Mouse (Mus musculus) CH12.LX (cell line): Measurements from ENCODE around the gene Cyp4f16. TPM values are rescaled to one million over a fixed set of nuclear protein-coding genes. Genes with fewer than 3 reads are reported as not detected.
"Not testable (repeated sequence)": the region's sequence is repeated elsewhere in the genome, so short reads cannot be mapped to it uniquely, and the experiment has no call there.

Source experiments
- DNase-seq: peaks from one replicate; pipeline ENCODE4 v3.0.0-alpha.2; 2013; ENCODE audit errors: extremely low read depth
- H3K27ac ChIP-seq: 2 replicates; pipeline ENCODE4 v1.5.1; 2012; ENCODE audit warnings: low read depth, mild to moderate bottlenecking, control low read depth, moderate library complexity; ENCODE audit not compliant: insufficient read depth
- H3K27me3 ChIP-seq: replicated peaks from 2 replicates; pipeline ENCODE3; 2012; ENCODE audit warnings: inconsistent platforms
- H3K36me3 ChIP-seq, 2 experiments: replicated peaks in 1 of 2; 2 replicates each; pipeline versions ENCODE3 to v1.6.1; 2012; ENCODE audit warnings: inconsistent platforms in 1 of 2, low read length in 1 of 2, mild to moderate bottlenecking in 1 of 2, mixed read lengths in 1 of 2, moderate library complexity in 1 of 2; ENCODE audit not compliant: control insufficient read depth in 1 of 2, insufficient read depth in 1 of 2
- H3K4me1 ChIP-seq, 2 experiments: 2 replicates each; pipeline ENCODE4 v1.6.1; 2012; ENCODE audit warnings: inconsistent platforms in 1 of 2, moderate library complexity in 1 of 2; ENCODE audit not compliant: insufficient read depth in 2 of 2, control insufficient read depth in 1 of 2
- H3K4me2 ChIP-seq: 2 replicates; pipeline ENCODE4 v1.6.1; 2012; ENCODE audit warnings: low read depth, mild to moderate bottlenecking, control low read depth; ENCODE audit not compliant: poor library complexity, insufficient read depth, severe bottlenecking
- H3K4me3 ChIP-seq, 3 experiments: fragments of 150-350 bp in 1 of 3; sonication (generic) in 1 of 3; replicated peaks in 1 of 3; 2 replicates each; pipeline versions ENCODE3 to v1.5.1; 2011 to 2012; ENCODE audit warnings: low read depth in 2 of 3, low read length in 2 of 3, mild to moderate bottlenecking in 2 of 3, moderate library complexity in 2 of 3, control low read depth in 1 of 3, improper control_type of control experiment in 1 of 3, inconsistent platforms in 1 of 3, mixed read lengths in 1 of 3; ENCODE audit not compliant: poor library complexity in 1 of 3
- H3K79me2 ChIP-seq: replicated peaks from 2 replicates; pipeline ENCODE4 v1.6.1; 2012; ENCODE audit warnings: mild to moderate bottlenecking, moderate library complexity; ENCODE audit not compliant: control insufficient read depth, poor library complexity, insufficient read depth, severe bottlenecking; ENCODE audit errors: extremely low read depth
- H3K9ac ChIP-seq: 2 replicates; pipeline ENCODE4 v1.6.1; 2012; ENCODE audit warnings: low read depth, mild to moderate bottlenecking, control low read depth, moderate library complexity; ENCODE audit not compliant: insufficient read depth
- H3K9me3 ChIP-seq: replicated peaks from 2 replicates; pipeline ENCODE3; 2012; ENCODE audit warnings: low read length, inconsistent platforms, mixed read lengths
- CTCF ChIP-seq, 2 experiments: IDR thresholded peaks in 1 of 2; conservative IDR thresholded peaks in 1 of 2; 2 replicates each; pipeline ENCODE4 v1.5.1; 2011 to 2012; ENCODE audit warnings: low read depth in 2 of 2, low read length in 2 of 2, improper control_type of control experiment in 1 of 2, inconsistent platforms in 1 of 2, mild to moderate bottlenecking in 1 of 2, moderate library complexity in 1 of 2
- E2F4 ChIP-seq: IDR thresholded peaks from 2 replicates; pipeline ENCODE4 v1.6.1; 2011; ENCODE audit warnings: low read depth, low read length, improper control_type of control experiment; ENCODE audit not compliant: insufficient replicate concordance
- ELF1 ChIP-seq: IDR thresholded peaks from 2 replicates; pipeline ENCODE4 v1.6.1; 2014; ENCODE audit warnings: low read depth, mild to moderate bottlenecking, inconsistent platforms, low read length, improper control_type of control experiment
- GABPA ChIP-seq: IDR thresholded peaks from 2 replicates; pipeline ENCODE4 v1.6.1; 2012; ENCODE audit warnings: low read depth, low read length, improper control_type of control experiment, inconsistent platforms; ENCODE audit not compliant: insufficient replicate concordance
- HCFC1 ChIP-seq: IDR thresholded peaks from 2 replicates; pipeline ENCODE4 v1.6.1; 2012; ENCODE audit warnings: low read depth, mild to moderate bottlenecking, inconsistent platforms, low read length, improper control_type of control experiment
- IRF4 ChIP-seq: IDR thresholded peaks from 2 replicates; pipeline ENCODE4 v1.6.1; 2014; ENCODE audit warnings: low read depth, mild to moderate bottlenecking, inconsistent platforms, low read length, improper control_type of control experiment
- MAZ ChIP-seq: IDR thresholded peaks from 2 replicates; pipeline ENCODE4 v1.6.1; 2012; ENCODE audit warnings: low read depth, mild to moderate bottlenecking, inconsistent platforms, low read length, improper control_type of control experiment, moderate library complexity
- MXI1 ChIP-seq: IDR thresholded peaks from 2 replicates; pipeline ENCODE4 v1.6.1; 2011; ENCODE audit warnings: mild to moderate bottlenecking, low read depth, low read length, improper control_type of control experiment
- NELFE ChIP-seq: IDR thresholded peaks from 2 replicates; pipeline ENCODE4 v1.6.1; 2011; ENCODE audit warnings: low read depth, low read length, improper control_type of control experiment
- NRF1 ChIP-seq: IDR thresholded peaks from 2 replicates; pipeline ENCODE4 v1.6.1; 2014; ENCODE audit warnings: low read depth, mild to moderate bottlenecking, inconsistent platforms, low read length, improper control_type of control experiment, moderate library complexity
- POLR2A ChIP-seq: IDR thresholded peaks from 2 replicates; pipeline ENCODE4 v1.6.1; 2011; ENCODE audit warnings: low read depth, mild to moderate bottlenecking, improper control_type of control experiment, low read length
- RCOR1 ChIP-seq: conservative IDR thresholded peaks from 2 replicates; pipeline ENCODE4 v1.6.1; 2012; ENCODE audit warnings: low read depth, mild to moderate bottlenecking, inconsistent platforms, low read length, improper control_type of control experiment
- TBP ChIP-seq: conservative IDR thresholded peaks from 2 replicates; pipeline ENCODE4 v1.6.1; 2011; ENCODE audit warnings: low read depth, low read length, improper control_type of control experiment
- TCF12 ChIP-seq: IDR thresholded peaks from 2 replicates; pipeline ENCODE4 v1.6.1; 2014; ENCODE audit warnings: low read depth, mild to moderate bottlenecking, inconsistent platforms, low read length, improper control_type of control experiment
- ZKSCAN1 ChIP-seq: IDR thresholded peaks from 2 replicates; pipeline ENCODE4 v1.6.1; 2012; ENCODE audit warnings: low read depth, inconsistent platforms, low read length, improper control_type of control experiment, borderline replicate concordance
- ZMIZ1 ChIP-seq: IDR thresholded peaks from 2 replicates; pipeline ENCODE4 v1.6.1; 2012; ENCODE audit warnings: low read depth, mild to moderate bottlenecking, inconsistent platforms, low read length, improper control_type of control experiment
- dilution Hi-C: fragments of 300-500 bp; cut with MboI; formaldehyde crosslinking; loops from 2 replicates; pipeline ENCODE4 v1.14.3; 2020; ENCODE audit warnings: low sequenced_read_pairs; ENCODE audit not compliant: extremely low pct_unique_long_range_greater_than_20kb, extremely low pct_ligation_motif_present
- in situ Hi-C: fragments of 300-500 bp; cut with MboI; formaldehyde crosslinking; loops from 3 replicates; pipeline ENCODE4 v1.14.3; 2019; ENCODE audit warnings: low sequenced_read_pairs, low pct_ligation_motif_present, low pct_unique_long_range_greater_than_20kb, mixed read lengths
- polyA plus RNA-seq: library from polyadenylated mRNA; unstranded; fragments of >175 nt; gene quantifications from 2 replicates; pipeline ENCODE4 v1.2.1, GENCODE M21; 2012; ENCODE audit warnings: low read depth; ENCODE audit not compliant: insufficient read length
- total RNA-seq, 2 experiments: library from RNA; depleted of rRNA; stranded (reverse); fragments of 300-350 nt in 1 of 2; fragments of >200 nt in 1 of 2; gene quantifications; 2 replicates each; pipeline ENCODE4 v1.2.3; 2012 to 2014

The Cyp4f16 gene
- total RNA-seq (2012; rRNA removed) (30.0 TPM in 2 replicates), total RNA-seq (2014; rRNA removed) (28.1 and 28.3 TPM in 2 replicates), polyA plus RNA-seq (31.2 and 33.9 TPM in 2 replicates)

DNA sequence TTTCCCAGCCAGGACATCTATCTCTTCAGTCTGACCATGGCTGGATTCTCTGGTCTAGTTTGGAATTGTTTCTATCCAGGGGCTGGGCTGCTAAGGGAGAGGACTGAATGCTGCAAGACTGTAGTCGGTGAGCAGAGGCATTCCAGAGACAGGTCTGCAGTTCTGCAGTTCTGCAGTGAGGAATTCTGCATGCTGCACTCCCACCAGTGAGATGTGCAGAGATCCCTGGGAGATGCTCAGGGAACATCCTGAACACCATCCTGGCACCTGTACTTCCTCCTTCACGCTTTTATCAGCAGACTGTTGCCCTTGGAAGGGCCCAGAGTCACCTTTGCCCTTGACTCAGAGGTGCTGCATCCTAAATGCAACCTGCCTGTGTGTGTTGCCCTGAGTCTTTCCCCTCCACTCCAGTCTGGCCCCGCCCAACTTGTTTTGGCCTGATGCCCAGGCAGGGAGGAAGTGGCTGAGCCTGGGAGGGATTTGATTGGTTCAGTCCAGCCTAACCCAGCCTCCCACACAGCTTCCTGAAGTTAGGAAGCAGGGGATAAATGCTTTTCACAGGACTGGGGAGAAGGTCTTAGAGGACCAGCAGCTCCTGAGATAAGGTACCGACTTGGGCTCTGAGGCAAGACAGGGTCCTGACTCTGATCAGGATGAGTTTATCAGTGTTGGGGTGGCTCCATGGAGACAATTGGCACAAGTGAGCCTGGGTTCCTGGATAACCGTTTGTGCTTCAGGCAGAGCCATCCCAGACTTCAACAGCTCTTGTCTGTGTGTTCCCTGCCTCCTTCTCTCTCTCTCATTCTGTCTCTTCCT, at the start of gene Cyp4f16:
Gene Cyp4f16, plus strand, starts transcription at position 508 of the 816 bp plus-strand sequence.
- H3K27me3 ChIP-seq, H3K27ac ChIP-seq, H3K9me3 ChIP-seq, dilution Hi-C loops, H3K79me2 ChIP-seq: not testable (repeated sequence)
- H3K4me1 ChIP-seq = peaks cover 14 to 56% of the 10 kb centered on the region in 2 experiments
- H3K36me3 ChIP-seq = peaks cover 9 to 11% of the 10 kb centered on the region in 2 experiments
- peak within 1 kb of the TSS; percentile 65 to 100 (median 70) for H3K4me3 ChIP-seq
- TF ChIP-seq MAZ = 0 out of 2 replicates have a peak, but pooled peaks have one; percentile 36
- TF ChIP-seq HCFC1 = peak; percentile 47
- TF ChIP-seq NRF1 = 0 out of 2 replicates have a peak, but pooled peaks have one; percentile 23
- TF ChIP-seq POLR2A = peak; percentile 65
- 0 out of 2 replicates have a peak, but pooled peaks have one; percentile 33 for TF ChIP-seq TBP
- peak; percentile 85 for TF ChIP-seq ELF1
- peak; percentile 64; the same call in 1 of the 2 replicates for TF ChIP-seq ZMIZ1
- peak; percentile 55; the same call in 1 of the 2 replicates for TF ChIP-seq NELFE
- TF ChIP-seq TCF12 = peak; percentile 55; the same call in 1 of the 2 replicates
- peak; percentile 75 for DNase-seq
- in situ Hi-C loops = loop anchor here (25.0 kb wide), 1 partner anchor 326 kb away; no protein-coding TSS in a partner anchor
- H3K9ac ChIP-seq = peak within 1 kb of the TSS; percentile 47
- peak within 1 kb of the TSS; percentile 82 for H3K4me2 ChIP-seq

DNA sequence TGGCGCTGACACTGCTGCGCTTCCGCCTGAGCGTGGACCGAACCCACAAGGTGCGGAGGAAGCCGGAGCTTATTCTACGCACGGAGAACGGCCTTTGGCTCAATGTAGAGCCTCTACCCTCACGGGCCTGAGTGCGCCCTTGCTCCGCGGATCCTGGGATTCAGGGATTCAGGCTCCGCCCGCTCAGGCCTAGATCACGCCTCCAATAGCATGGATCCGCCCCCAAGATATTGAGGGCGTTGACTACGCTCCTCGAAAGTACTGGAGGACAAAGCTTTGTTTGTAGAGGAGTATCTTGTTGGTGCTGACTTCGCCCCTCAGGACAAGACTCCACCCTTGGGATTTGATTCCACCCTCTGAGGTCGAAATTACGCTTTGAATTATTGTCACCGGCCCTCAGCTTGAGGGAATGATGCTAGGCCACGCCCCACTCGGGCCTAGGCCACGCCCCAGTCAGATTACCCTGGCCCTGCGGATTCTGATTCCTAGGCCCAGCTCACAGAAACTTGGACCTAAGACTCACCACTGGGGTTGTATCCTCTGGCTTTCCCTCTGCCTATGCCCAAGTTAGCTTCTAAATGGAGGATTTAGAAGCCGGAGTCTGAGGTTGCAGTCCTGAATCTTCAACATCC, 43.9 kb upstream of the Cyp4f16 start:
- DNase-seq = no peak
- dilution Hi-C loops = no loop called here
- H3K9me3 ChIP-seq = no peaks in the 10 kb centered on the region

More for the DNA sequence above, 43.9 kb upstream of the Cyp4f16 start:
- no peaks in the 10 kb centered on the region for H3K36me3 ChIP-seq
- in situ Hi-C loops = loop anchor here (5.0 to 25.0 kb wide), 3 partner anchors 50 to 355 kb away; no protein-coding TSS in a partner anchor
- no peaks in the 10 kb centered on the region for H3K79me2 ChIP-seq
- no peak overlapping the region for H3K9ac ChIP-seq
- H3K4me1 ChIP-seq = peaks cover 0 to 3% of the 10 kb centered on the region in 2 experiments; a peak in 1 of 4 replicates
- no peak overlapping the region for H3K4me2 ChIP-seq
- no peak overlapping the region for H3K27ac ChIP-seq
- H3K4me3 ChIP-seq = no peak overlapping the region
- H3K27me3 ChIP-seq = no peaks in the 10 kb centered on the region
- TF ChIP-seq POLR2A (no peak), E2F4 (no peak), RCOR1 (no peak), IRF4 (no peak), MXI1 (no peak), GABPA (no peak), CTCF (conservative IDR thresholded peaks at IDR 0.05 in 1 of 2, IDR thresholded peaks at IDR 0.05 in 1 of 2; ENCODE audit: low read depth in 2 of 2, low read length in 2 of 2) (no peak), ZKSCAN1 (no peak), TBP (no peak)
